Mouse (Mus musculus): ENCODE results near the gene Snrpd3.

- TF ChIP-seq TAL1 (IDR thresholded peaks at IDR 0.05; ENCODE audit: low read length), result no peak
- TF ChIP-seq GATA1 (IDR thresholded peaks at IDR 0.05; ENCODE audit: low read length), result no peak
These were observed 18.1 kb downstream of the Snrpd3 start for GRCm38 (mm10) chr10:75535423-75535822.

All from erythroblast, embryonic 14.5 days (primary cell).